Mouse (Mus musculus) Patski (cell line): Measurements from ENCODE around the gene Acsf2. TPM values are rescaled to one million over a fixed set of nuclear protein-coding genes. Genes with fewer than 3 reads are reported as not detected.

ENCODE experiments used
- ATAC-seq: fragments of 100-300 bp; one replicate; pipeline ENCODE4 v1.8.0; 2021
- CTCF ChIA-PET: fragments of 350-600 bp; sonication (Branson Sonifier 250); formaldehyde crosslinking; loops from one replicate; lab custom pipeline; 2022; ENCODE audit warnings: inconsistent platforms; lab: Charles Lee
- POLR2A ChIA-PET: fragments of 350-600 bp; sonication (Branson Sonifier 250); formaldehyde crosslinking; loops from one replicate; lab custom pipeline; 2022; ENCODE audit warnings: antibody characterized with exemption, inconsistent platforms; lab: Charles Lee
- DNase-seq: peaks from one replicate; pipeline ENCODE4 v3.0.0-alpha.2; 2011; ENCODE audit warnings: low read depth, low spot score
- H3K27me3 ChIP-seq: fragments of 371-371 bp; one replicate; pipeline ENCODE4 v1.5.1; 2021
- CTCF ChIP-seq: fragments of 100-300 bp; IDR thresholded peaks from one replicate; pipeline ENCODE4 v1.5.1; 2021
- in situ Hi-C: fragments of 300-500 bp; cut with MboI; formaldehyde crosslinking; loops from 3 replicates; pipeline ENCODE4 v1.11.1; 2018; ENCODE audit warnings: low pct_unique_long_range_greater_than_20kb, mixed read lengths
- polyA plus RNA-seq: library from polyadenylated mRNA; unstranded; gene quantifications from one replicate; pipeline ENCODE4 v1.2.3, GENCODE M21; 2021

The Acsf2 gene
- polyA plus RNA-seq, 1 experiment from 2014 or later, result 6.5 TPM

GRCm38 (mm10) chr11:94548888-94549690 is 52.6 kb downstream of the Acsf2 start, which contains the start of gene Rsad1:
Rsad1 (minus strand) TSS chr11:94549255.
- TF ChIP-seq CTCF, result peak; percentile 100
- ATAC-seq (peak; percentile 84), DNase-seq (peak; percentile 64)
- POLR2A ChIA-PET, result interaction anchor here (0.8 to 1.5 kb wide), 2 partner anchors 49 to 80 kb away, joined by 3 to 4 read pairs; partner anchors contain the start of genes Epn3 and Lrrc59
- CTCF ChIA-PET, result interaction anchor here (0.7 to 2.0 kb wide), 19 partner anchors 10 to 360 kb away, joined by 3 to 6 read pairs (median 3); partner anchors contain the start of genes Ankrd40, Cacna1g and Epn3
- no peaks in the 10 kb centered on the region for H3K27me3 ChIP-seq
- in situ Hi-C loops, result no loop called here

- ChIA-PET CTCF (interaction anchor here (0.8 to 2.0 kb wide), 14 partner anchors 9 to 359 kb away, joined by 3 to 6 read pairs (median 4); partner anchors contain the start of genes Ankrd40, Cacna1g, Epn3 and Spata20), POLR2A (interaction anchor here (1.5 kb wide), 1 partner anchor 48 kb away, joined by 4 read pairs; the partner anchor contains the start of gene Epn3)
- TF ChIP-seq CTCF, result no peak
- in situ Hi-C loops, result no loop called here
- ATAC-seq (no peak), DNase-seq (no peak)
- H3K27me3 ChIP-seq, result no peaks in the 10 kb centered on the region
Observed at GRCm38 (mm10) chr11:94548041-94548784, 53.5 kb downstream of the Acsf2 start.

GRCm38 (mm10) chr11:94547271-94547670 is 54.4 kb downstream of the Acsf2 start:
- ChIA-PET CTCF (interaction anchor here (1.0 kb wide), 1 partner anchor 61 kb away, joined by 3 read pairs; the partner anchor contains the start of gene Spata20), POLR2A (interaction anchor here (1.5 kb wide), 1 partner anchor 48 kb away, joined by 4 read pairs; the partner anchor contains the start of gene Epn3)
- no peak for TF ChIP-seq CTCF
- DNase-seq, result no peak
- H3K27me3 ChIP-seq, result no peaks in the 10 kb centered on the region
- in situ Hi-C loops, result no loop called here
- ATAC-seq, result no peak

- ChIA-PET CTCF (interaction anchor here (0.7 to 2.0 kb wide), 4 partner anchors 57 to 217 kb away, joined by 3 to 10 read pairs (median 5); partner anchors contain the start of gene Spata20), POLR2A (no interaction called here)
- no peak for ATAC-seq
- no peaks in the 10 kb centered on the region for H3K27me3 ChIP-seq
- in situ Hi-C loops, result no loop called here
- TF ChIP-seq CTCF, result no peak
- no peak for DNase-seq
Observed at GRCm38 (mm10) chr11:94546381-94546780, 55.3 kb downstream of the Acsf2 start.

GRCm38 (mm10) chr11:94544422-94544821 is 57.2 kb downstream of the Acsf2 start:
- H3K27me3 ChIP-seq, result no peaks in the 10 kb centered on the region
- in situ Hi-C loops, result loop anchor here (5.0 kb wide), 2 partner anchors 137 to 207 kb away; no protein-coding TSS in a partner anchor
- no peak for DNase-seq
- POLR2A ChIA-PET, result no interaction called here
- TF ChIP-seq CTCF, result no peak
- no peak for ATAC-seq
- CTCF ChIA-PET, result interaction anchor here (0.6 to 2.0 kb wide), 2 partner anchors 58 to 210 kb away, joined by 3 to 10 read pairs; partner anchors contain the start of gene Spata20

- peak; percentile 98 for TF ChIP-seq CTCF
- H3K27me3 ChIP-seq, result no peaks in the 10 kb centered on the region
- POLR2A ChIA-PET, result no interaction called here
- CTCF ChIA-PET, result interaction anchor here (0.6 to 2.3 kb wide), 2 partner anchors 57 to 209 kb away, joined by 3 to 9 read pairs; partner anchors contain the start of gene Spata20
- peak; percentile 87 for DNase-seq
- in situ Hi-C loops, result loop anchor here (5.0 kb wide), 2 partner anchors 137 to 207 kb away; no protein-coding TSS in a partner anchor
- ATAC-seq, result peak; percentile 81
Observed at GRCm38 (mm10) chr11:94543932-94544331, 57.7 kb downstream of the Acsf2 start.

GRCm38 (mm10) chr11:94543344-94543743 is 58.3 kb downstream of the Acsf2 start:
- in situ Hi-C loops, result loop anchor here (5.0 kb wide), 2 partner anchors 136 to 206 kb away; no protein-coding TSS in a partner anchor
- no peaks in the 10 kb centered on the region for H3K27me3 ChIP-seq
- DNase-seq (no peak), ATAC-seq (no peak)
- TF ChIP-seq CTCF, result no peak
- ChIA-PET POLR2A (interaction anchor here (1.0 to 1.1 kb wide), 2 partner anchors 15 to 43 kb away, joined by 5 read pairs; partner anchors contain the start of gene Epn3), CTCF (interaction anchor here (1.0 to 2.3 kb wide), 3 partner anchors 54 to 71 kb away, joined by 3 to 9 read pairs (median 3); partner anchors contain the start of gene Spata20)

- no peak for ATAC-seq
- in situ Hi-C loops, result loop anchor here (5.0 kb wide), 2 partner anchors 135 to 205 kb away; no protein-coding TSS in a partner anchor
- DNase-seq, result no peak
- H3K27me3 ChIP-seq, result no peaks in the 10 kb centered on the region
- CTCF ChIA-PET, result interaction anchor here (1.0 to 2.3 kb wide), 3 partner anchors 53 to 70 kb away, joined by 3 to 9 read pairs (median 3); partner anchors contain the start of gene Spata20
- POLR2A ChIA-PET, result interaction anchor here (1.0 to 1.1 kb wide), 2 partner anchors 15 to 42 kb away, joined by 5 read pairs; partner anchors contain the start of gene Epn3
- no peak for TF ChIP-seq CTCF
Observed at GRCm38 (mm10) chr11:94542400-94542799, 59.3 kb downstream of the Acsf2 start.

- ATAC-seq (no peak), DNase-seq (no peak)
- CTCF ChIA-PET, result interaction anchor here (1.0 to 1.9 kb wide), 3 partner anchors 9 to 90 kb away, joined by 3 to 4 read pairs (median 4); partner anchors contain the start of genes Lrrc59, Rsad1 and Spata20
- no peak for TF ChIP-seq CTCF
- POLR2A ChIA-PET, result interaction anchor here (0.6 kb wide), 1 partner anchor 241 kb away, joined by 3 read pairs; no protein-coding TSS in a partner anchor
- no peaks in the 10 kb centered on the region for H3K27me3 ChIP-seq
- in situ Hi-C loops, result loop anchor here (5.0 kb wide), 3 partner anchors 37 to 202 kb away; no protein-coding TSS in a partner anchor
Observed at GRCm38 (mm10) chr11:94539761-94540160, 61.9 kb downstream of the Acsf2 start.
